Mouse (Mus musculus): ENCODE data around the gene Rnpepl1. TPM values are rescaled to one million over a fixed set of nuclear protein-coding genes. Genes with fewer than 3 reads are reported as not detected.

Rnpepl1 gene
- polyA plus RNA-seq, 1 experiment from 2014 or later = 26.5 TPM

DNA sequence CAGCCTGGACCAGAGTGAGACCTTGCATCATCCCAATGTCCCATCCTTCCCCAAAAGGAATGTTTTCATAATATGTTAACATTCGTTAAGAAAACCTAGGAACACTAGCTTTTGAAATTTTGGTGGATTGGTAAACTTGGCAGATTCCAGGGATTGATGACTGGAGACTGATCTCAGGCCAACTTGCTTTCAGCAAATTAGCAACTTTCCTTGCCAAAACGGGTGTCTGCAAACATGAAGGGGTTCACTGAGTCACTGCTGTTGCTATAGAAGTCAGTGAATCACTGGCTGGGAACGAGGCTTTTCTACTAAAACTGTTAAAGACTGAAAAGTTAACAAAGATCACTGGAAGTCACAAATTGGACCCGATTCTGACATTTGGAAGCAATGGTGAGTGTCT lies 7.0 kb upstream of the Rnpepl1 start:
- Histone ChIP-seq H3K9me3 (replicated peaks; ENCODE audit: control insufficient read depth, low read length, poor library complexity, severe bottlenecking) (no peaks in the 10 kb centered on the region), H3K4me1 (ENCODE audit: control insufficient read depth, insufficient read depth, low read length) (peaks cover 8% of the 10 kb centered on the region), H3K27ac (ENCODE audit: low read length) (no peak overlapping the region), H3K9ac (ENCODE audit: low read depth, low read length) (no peak overlapping the region), H3K27me3 (ENCODE audit: control insufficient read depth, insufficient read depth, low read depth, low read length) (no peaks in the 10 kb centered on the region; the same call in 1 of the 2 replicates), H3K4me2 (ENCODE audit: low read length) (no peak overlapping the region), H3K4me3 (ENCODE audit: low read depth, low read length) (no peak overlapping the region), H3K36me3 (ENCODE audit: control insufficient read depth, insufficient read depth, low read length) (no peaks in the 10 kb centered on the region)
- ATAC-seq = no peak
- WGBS = 82% methylated on average over 4 of the region's 4 CpGs

DNA sequence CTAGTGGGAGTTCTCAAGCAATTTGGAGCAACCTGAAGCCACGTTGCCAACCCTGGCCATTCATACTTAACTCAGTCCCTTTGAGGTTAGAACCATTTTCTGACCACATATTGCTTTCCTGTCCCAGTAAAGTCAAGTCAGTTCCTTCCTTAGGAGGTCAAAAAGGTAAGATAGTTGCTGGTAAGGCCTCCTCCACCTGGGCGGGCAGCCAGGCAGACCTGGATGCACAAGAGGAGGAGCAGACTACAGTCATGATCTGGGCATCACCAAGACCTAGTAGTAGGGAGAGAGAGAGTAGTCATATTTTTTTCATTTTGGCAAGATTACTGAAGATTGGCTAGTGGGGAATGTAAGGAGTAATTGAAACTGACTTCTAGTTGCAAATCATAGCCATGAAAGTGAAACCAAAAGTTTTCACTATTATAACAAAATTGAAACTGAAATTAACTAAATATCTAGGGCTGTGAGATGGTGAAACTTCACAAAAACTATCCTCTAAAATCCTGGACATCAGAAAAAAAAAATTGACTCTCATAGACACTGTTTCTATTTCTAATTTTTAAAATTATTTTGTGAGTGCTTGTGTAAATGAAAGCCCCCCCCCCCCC lies 4.8 kb upstream of the Rnpepl1 start:
- no peak overlapping the region for H3K4me2 ChIP-seq (ENCODE audit: low read length)
- no peak for ATAC-seq
- H3K27ac ChIP-seq (ENCODE audit: low read length) = no peak overlapping the region
- H3K36me3 ChIP-seq (ENCODE audit: control insufficient read depth, insufficient read depth, low read length) = no peaks in the 10 kb centered on the region
- 91% methylated on average over 2 of the region's 2 CpGs for WGBS
- no peaks in the 10 kb centered on the region; the same call in 1 of the 2 replicates for H3K27me3 ChIP-seq (ENCODE audit: control insufficient read depth, insufficient read depth, low read depth, low read length)
- peaks cover 19% of the 10 kb centered on the region for H3K4me1 ChIP-seq (ENCODE audit: control insufficient read depth, insufficient read depth, low read length)
- H3K9me3 ChIP-seq (replicated peaks; ENCODE audit: control insufficient read depth, low read length, poor library complexity, severe bottlenecking) = no peaks in the 10 kb centered on the region
- no peak overlapping the region for H3K4me3 ChIP-seq (ENCODE audit: low read depth, low read length)
- H3K9ac ChIP-seq (ENCODE audit: low read depth, low read length) = no peak overlapping the region

DNA sequence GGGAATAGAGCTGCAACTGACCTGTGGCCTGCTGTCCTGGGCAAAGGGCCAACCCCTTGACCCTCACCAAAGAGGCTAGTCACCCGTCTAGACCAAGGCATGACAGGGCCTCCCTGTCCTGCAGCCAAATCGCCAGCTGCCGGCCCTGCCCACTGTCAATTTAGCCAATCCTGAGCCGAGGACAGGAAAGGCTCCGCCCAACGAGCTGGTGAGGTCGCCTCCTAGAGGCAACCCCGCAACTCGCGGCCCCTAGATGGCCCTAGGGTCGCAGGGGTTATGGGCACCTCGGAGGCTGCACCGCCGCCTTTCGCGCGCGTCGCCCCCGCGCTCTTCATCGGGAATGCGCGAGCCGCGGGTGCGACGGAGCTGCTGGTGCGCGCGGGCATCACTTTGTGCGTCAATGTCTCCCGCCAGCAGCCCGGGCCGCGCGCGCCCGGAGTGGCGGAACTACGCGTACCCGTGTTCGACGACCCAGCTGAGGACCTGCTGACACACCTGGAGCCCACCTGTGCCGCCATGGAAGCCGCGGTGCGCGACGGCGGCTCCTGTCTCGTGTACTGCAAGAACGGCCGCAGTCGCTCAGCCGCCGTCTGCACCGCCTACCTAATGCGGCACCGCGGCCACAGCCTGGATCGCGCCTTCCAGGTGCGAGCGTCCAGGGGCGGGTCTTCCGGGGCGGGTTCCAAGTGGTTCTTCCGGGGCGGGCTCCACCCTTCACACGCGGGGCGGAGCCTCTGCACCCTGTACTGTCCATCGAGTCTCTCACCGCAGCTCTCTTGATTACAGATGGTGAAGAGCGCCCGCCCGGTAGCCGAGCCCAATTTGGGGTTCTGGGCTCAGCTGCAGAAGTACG lies 3.6 kb upstream of the Rnpepl1 start, which contains the start of gene Dusp28:
Gene Dusp28 (plus strand): TSS at position 203 of the 853 bp plus-strand sequence.
- peak within 1 kb of the TSS; percentile 93 for H3K27ac ChIP-seq (ENCODE audit: low read length)

DNA sequence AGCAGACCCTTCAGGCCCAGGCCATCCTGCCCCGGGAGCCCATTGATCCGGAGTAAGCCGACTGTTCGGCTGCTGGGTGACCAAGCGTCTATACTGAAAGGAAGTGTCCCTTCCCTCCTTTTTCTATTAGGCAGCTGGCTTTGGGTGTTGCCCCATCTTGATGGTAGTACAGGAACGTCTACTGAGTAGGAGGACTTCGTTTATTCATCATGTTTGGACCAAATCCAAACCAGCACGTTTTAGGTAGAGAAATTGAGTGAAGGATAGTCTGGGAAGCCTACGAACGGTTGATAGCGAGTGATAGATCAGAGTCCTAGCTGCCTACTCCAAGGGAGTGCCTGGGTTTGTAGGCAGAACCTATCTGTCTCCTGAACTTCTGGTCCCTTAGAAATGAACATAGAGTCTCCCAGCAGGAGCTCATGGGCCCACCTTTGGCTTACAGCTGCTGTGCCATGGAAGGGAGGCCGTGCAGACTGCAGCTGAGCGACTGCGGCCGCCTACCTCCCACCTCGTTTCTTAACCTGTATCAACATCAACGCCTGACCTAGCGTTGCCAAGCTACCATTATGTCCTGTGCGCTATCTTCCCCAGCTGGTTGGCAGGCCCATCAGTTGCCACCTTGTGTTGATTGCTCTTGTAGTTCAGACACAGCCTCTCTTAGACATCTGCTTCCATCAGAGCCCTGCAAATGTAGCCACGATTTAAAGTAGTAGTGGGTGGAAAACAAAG lies 2.8 kb upstream of the Rnpepl1 start:
- peak overlapping the region; percentile 58 for H3K4me3 ChIP-seq (ENCODE audit: low read depth, low read length)
- H3K36me3 ChIP-seq (ENCODE audit: control insufficient read depth, insufficient read depth, low read length) = no peaks in the 10 kb centered on the region
- peak overlapping the region; percentile 93 for H3K27ac ChIP-seq (ENCODE audit: low read length)
- peaks cover 31% of the 10 kb centered on the region for H3K4me1 ChIP-seq (ENCODE audit: control insufficient read depth, insufficient read depth, low read length)
- ATAC-seq = no peak
- no peaks in the 10 kb centered on the region for H3K27me3 ChIP-seq (ENCODE audit: control insufficient read depth, insufficient read depth, low read depth, low read length)
- no peaks in the 10 kb centered on the region for H3K9me3 ChIP-seq (replicated peaks; ENCODE audit: control insufficient read depth, low read length, poor library complexity, severe bottlenecking)
- 46% methylated on average over 20 of the region's 20 CpGs for WGBS
- H3K4me2 ChIP-seq (ENCODE audit: low read length) = peak overlapping the region; percentile 74
- peak overlapping the region; percentile 80 for H3K9ac ChIP-seq (ENCODE audit: low read depth, low read length)

More for the DNA sequence above, 3.6 kb upstream of the Rnpepl1 start, which contains the start of gene Dusp28:
- Histone ChIP-seq H3K4me2 (ENCODE audit: low read length) (peak within 1 kb of the TSS; percentile 74), H3K36me3 (ENCODE audit: control insufficient read depth, insufficient read depth, low read length) (no peaks in the 10 kb centered on the region), H3K4me1 (ENCODE audit: control insufficient read depth, insufficient read depth, low read length) (peaks cover 23% of the 10 kb centered on the region), H3K9ac (ENCODE audit: low read depth, low read length) (peak within 1 kb of the TSS; percentile 80), H3K27me3 (ENCODE audit: control insufficient read depth, insufficient read depth, low read depth, low read length) (no peaks in the 10 kb centered on the region), H3K4me3 (ENCODE audit: low read depth, low read length) (peak within 1 kb of the TSS; percentile 58), H3K9me3 (replicated peaks; ENCODE audit: control insufficient read depth, low read length, poor library complexity, severe bottlenecking) (no peaks in the 10 kb centered on the region)
- under 1% methylated on average over 81 of the region's 81 CpGs for WGBS
- peak; percentile 94 for ATAC-seq

DNA sequence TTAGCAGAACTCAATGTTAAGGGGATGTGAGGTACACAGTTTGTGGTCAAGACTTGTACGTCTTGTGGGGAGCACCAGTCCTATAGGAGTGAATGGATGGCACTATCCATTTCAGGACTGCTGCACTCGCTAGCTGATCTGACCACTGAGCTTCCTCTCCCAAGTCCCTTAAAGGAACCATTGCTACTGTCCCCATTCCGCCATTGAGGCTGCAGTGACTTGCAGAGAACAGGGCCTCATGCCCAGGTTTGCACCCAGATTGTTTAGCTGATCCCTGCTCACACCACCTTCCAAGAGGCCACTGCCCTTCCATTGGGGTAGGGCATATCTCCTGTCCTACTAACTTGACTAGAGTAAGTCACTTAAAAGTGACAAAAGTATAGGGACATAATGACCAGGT lies 1.9 kb upstream of the Rnpepl1 start:
- H3K4me3 ChIP-seq (ENCODE audit: low read depth, low read length) = no peak overlapping the region
- H3K27me3 ChIP-seq (ENCODE audit: control insufficient read depth, insufficient read depth, low read depth, low read length) = no peaks in the 10 kb centered on the region
- no peak for ATAC-seq
- H3K9ac ChIP-seq (ENCODE audit: low read depth, low read length) = no peak overlapping the region
- 95% methylated on average over 3 of the region's 3 CpGs for WGBS
- no peak overlapping the region for H3K4me2 ChIP-seq (ENCODE audit: low read length)
- no peaks in the 10 kb centered on the region for H3K9me3 ChIP-seq (replicated peaks; ENCODE audit: control insufficient read depth, low read length, poor library complexity, severe bottlenecking)
- peaks cover 35% of the 10 kb centered on the region for H3K4me1 ChIP-seq (ENCODE audit: control insufficient read depth, insufficient read depth, low read length)
- no peaks in the 10 kb centered on the region for H3K36me3 ChIP-seq (ENCODE audit: control insufficient read depth, insufficient read depth, low read length)
- H3K27ac ChIP-seq (ENCODE audit: low read length) = no peak overlapping the region

GRCm38 (mm10) chr1:92909068-92909467 lies 1.5 kb upstream of the Rnpepl1 start:
- no peak for ATAC-seq

DNA sequence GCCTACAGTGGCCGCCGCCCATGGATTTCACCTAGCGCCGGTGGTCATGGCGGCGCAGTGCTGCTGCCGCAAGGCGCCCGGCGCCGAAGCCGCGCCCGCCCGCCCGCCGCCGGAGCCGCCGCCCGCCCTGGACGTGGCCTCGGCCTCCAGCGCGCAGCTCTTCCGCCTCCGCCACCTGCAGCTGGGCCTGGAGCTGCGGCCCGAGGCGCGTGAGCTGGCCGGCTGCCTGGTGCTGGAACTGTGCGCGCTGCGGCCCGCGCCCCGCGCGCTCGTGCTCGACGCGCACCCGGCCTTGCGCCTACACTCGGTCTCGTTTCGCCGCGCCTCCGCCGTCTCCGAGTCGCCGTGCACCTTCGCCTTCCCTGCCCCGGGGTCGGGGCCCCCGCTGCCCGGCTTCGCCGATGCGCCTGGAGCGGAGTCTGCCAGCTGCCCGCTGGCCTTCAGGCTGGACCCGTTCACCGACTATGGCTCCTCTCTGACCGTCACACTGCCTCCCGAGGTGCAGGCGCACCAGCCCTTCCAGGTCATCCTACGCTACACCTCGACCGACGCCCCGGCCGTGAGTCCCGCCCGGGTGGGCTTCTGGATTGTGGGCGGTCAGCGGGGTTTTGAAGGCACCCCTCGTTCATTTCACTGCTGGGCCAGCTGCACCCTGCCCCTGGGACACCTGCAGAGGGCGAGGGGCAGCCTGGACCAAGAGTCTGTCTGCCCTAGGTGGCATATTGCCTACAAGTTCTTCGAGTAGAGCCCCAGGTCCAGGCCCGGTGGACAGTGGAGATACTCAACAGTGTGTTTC lies 540 bp downstream of the Rnpepl1 start:
- Histone ChIP-seq H3K4me1 (ENCODE audit: control insufficient read depth, insufficient read depth, low read length) (peaks cover 35% of the 10 kb centered on the region), H3K9me3 (replicated peaks; ENCODE audit: control insufficient read depth, low read length, poor library complexity, severe bottlenecking) (no peaks in the 10 kb centered on the region), H3K4me3 (ENCODE audit: low read depth, low read length) (peak overlapping the region; percentile 90), H3K9ac (ENCODE audit: low read depth, low read length) (peak overlapping the region; percentile 89), H3K27me3 (ENCODE audit: control insufficient read depth, insufficient read depth, low read depth, low read length) (no peaks in the 10 kb centered on the region), H3K4me2 (ENCODE audit: low read length) (peak overlapping the region; percentile 99), H3K36me3 (ENCODE audit: control insufficient read depth, insufficient read depth, low read length) (peaks cover 15% of the 10 kb centered on the region), H3K27ac (ENCODE audit: low read length) (peak overlapping the region; percentile 97)
- ATAC-seq = peak; percentile 32
- under 1% methylated on average over 60 of the region's 85 CpGs for WGBS

More at GRCm38 (mm10) chr1:92909068-92909467, 1.5 kb upstream of the Rnpepl1 start:
- H3K27me3 ChIP-seq (ENCODE audit: control insufficient read depth, insufficient read depth, low read depth, low read length) = no peaks in the 10 kb centered on the region
- H3K4me2 ChIP-seq (ENCODE audit: low read length) = no peak overlapping the region
- H3K36me3 ChIP-seq (ENCODE audit: control insufficient read depth, insufficient read depth, low read length) = no peaks in the 10 kb centered on the region
- no peak overlapping the region for H3K27ac ChIP-seq (ENCODE audit: low read length)
- H3K9ac ChIP-seq (ENCODE audit: low read depth, low read length) = no peak overlapping the region
- H3K4me1 ChIP-seq (ENCODE audit: control insufficient read depth, insufficient read depth, low read length) = peaks cover 35% of the 10 kb centered on the region
- no peaks in the 10 kb centered on the region for H3K9me3 ChIP-seq (replicated peaks; ENCODE audit: control insufficient read depth, low read length, poor library complexity, severe bottlenecking)
- H3K4me3 ChIP-seq (ENCODE audit: low read depth, low read length) = no peak overlapping the region
- 65% methylated on average over 4 of the region's 4 CpGs for WGBS

DNA sequence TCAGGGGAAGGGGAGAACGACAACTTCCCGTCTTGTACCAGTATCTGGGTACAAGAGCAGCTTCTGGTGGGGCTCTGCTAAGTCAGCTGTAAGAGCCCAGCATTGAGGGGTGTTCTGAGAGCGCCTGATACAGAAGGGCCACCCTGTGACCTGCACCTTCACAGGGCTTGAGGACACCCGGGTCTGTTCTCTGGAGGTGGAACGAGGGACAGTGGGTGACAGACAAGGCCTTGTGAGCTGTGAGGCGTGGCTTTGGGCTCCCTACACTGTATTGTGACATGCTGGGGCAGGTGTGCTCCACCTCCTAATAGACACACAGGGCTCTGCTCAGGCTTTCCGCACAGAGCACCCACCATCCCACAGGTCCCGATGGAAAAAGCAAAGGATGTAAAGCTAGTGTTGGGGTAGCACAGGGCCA lies 1.1 kb downstream of the Rnpepl1 start:
- Histone ChIP-seq H3K4me3 (ENCODE audit: low read depth, low read length) (peak overlapping the region; percentile 90), H3K9me3 (replicated peaks; ENCODE audit: control insufficient read depth, low read length, poor library complexity, severe bottlenecking) (no peaks in the 10 kb centered on the region), H3K27me3 (ENCODE audit: control insufficient read depth, insufficient read depth, low read depth, low read length) (no peaks in the 10 kb centered on the region), H3K36me3 (ENCODE audit: control insufficient read depth, insufficient read depth, low read length) (peaks cover 21% of the 10 kb centered on the region), H3K27ac (ENCODE audit: low read length) (peak overlapping the region; percentile 97), H3K9ac (ENCODE audit: low read depth, low read length) (peak overlapping the region; percentile 89), H3K4me2 (ENCODE audit: low read length) (peak overlapping the region; percentile 99), H3K4me1 (ENCODE audit: control insufficient read depth, insufficient read depth, low read length) (peaks cover 33% of the 10 kb centered on the region)
- 30% methylated on average over 8 of the region's 8 CpGs for WGBS
- ATAC-seq = no peak

Data from midbrain, embryonic 16.5 days (tissue).